Mouse (Mus musculus) gonadal fat pad, adult 2 months (tissue): ENCODE results near the gene Bax. TPM values are rescaled to one million over a fixed set of nuclear protein-coding genes. Genes with fewer than 3 reads are reported as not detected.
"Not testable (repeated sequence)": the region's sequence is repeated elsewhere in the genome, so short reads cannot be mapped to it uniquely, and the experiment has no call there.

Experiments used
- DNase-seq: peaks from one replicate; pipeline ENCODE4 v3.0.0-alpha.2; 2012; ENCODE audit warnings: low read depth
- polyA plus RNA-seq: library from polyadenylated mRNA; depleted of rRNA; stranded (reverse); fragments of >200 nt; gene quantifications from 2 replicates; pipeline ENCODE4 v1.2.3, GENCODE M21; 2012

Gene Bax
- polyA plus RNA-seq, 1 experiment, result 104 TPM

DNA sequence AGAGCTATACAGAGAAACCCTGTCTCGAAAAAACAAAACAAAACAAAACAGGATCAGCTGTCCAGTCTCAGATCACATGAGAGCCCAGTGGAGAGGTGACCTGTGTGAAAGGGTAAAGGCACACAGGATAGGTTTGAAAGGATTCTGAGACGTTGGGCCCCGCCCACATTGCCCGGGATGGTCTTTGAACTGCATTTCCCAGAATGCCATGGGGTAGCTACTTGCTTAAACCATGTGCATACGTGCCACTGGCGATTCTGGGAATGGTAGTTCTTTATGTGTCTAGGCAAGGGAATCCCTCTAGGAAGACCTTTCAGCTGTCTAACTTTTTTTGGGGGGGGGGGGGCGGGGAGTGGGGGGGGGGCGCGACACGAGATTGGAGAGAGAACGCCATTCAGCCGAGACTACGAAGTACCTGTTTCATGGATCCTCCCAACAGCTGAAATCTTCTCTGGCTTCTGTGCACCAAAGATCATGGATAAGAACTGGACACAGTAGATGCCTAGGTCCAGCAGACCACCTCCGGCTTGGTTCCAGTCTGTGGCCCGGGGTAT is 14.8 kb upstream of the Bax start, which contains the start of gene Tulp2:
Tulp2 (plus strand) TSS at position 504 of the 554 bp plus-strand sequence.
- no peak for DNase-seq

- DNase-seq, result not testable (repeated sequence)
Observed at GRCm38 (mm10) chr7:45480310-45480709, 13.6 kb upstream of the Bax start.

GRCm38 (mm10) chr7:45478774-45479173 is 12.1 kb upstream of the Bax start:
- no peak for DNase-seq

- no peak for DNase-seq
Observed at GRCm38 (mm10) chr7:45477003-45477402, 10.3 kb upstream of the Bax start.

GRCm38 (mm10) chr7:45476453-45476852 is 9.8 kb upstream of the Bax start:
- DNase-seq, result no peak

- no peak for DNase-seq
Observed at GRCm38 (mm10) chr7:45475291-45475969, 8.7 kb upstream of the Bax start.

DNA sequence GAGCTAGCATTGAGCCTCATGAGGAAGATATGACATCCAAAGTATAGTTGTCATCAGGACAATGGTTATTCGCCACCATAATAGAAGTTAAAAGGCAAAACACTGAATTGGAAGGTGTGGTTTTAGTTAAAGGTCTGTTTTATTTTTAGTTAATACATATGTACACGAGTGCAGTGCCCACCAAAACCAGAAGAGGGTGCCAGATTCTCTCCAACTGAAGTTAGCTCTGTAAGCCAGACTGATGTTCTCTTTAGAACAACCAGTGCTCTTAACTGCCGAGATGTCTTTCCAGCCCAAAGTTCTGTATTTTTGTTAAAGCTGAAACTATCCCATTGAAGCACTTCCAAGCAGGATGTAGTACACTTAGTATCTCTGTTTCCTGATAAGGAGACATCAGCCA is 4.2 kb upstream of the Bax start:
- no peak for DNase-seq

DNA sequence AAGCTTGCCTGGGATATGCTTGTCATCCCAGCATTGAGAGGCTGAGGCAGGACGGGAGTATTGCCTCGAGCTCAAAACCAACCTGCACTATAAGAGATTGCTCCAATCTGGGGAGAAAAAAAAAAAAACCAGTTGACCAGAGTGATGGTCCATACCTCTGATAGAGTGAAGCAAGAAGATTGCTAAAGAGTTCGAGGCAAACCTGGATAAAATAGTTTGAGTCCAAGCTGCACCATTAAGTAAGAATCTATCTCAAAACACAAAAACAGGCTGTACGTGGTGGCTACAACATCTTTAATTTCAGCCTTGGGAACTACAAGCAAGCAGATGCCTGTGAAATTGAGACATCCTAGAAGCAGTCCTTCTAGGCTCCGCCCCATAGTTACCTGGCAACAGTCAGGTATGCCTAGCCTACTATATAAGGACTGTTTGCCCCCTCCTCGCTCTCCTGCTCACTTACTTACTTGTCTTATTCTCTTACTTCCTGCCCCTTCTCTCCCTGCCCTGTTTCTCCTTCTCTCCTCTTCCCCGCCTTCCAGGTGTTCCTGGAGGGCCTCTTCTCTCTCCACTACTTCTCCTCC is 482 bp upstream of the Bax start:
- DNase-seq, result no peak

DNA sequence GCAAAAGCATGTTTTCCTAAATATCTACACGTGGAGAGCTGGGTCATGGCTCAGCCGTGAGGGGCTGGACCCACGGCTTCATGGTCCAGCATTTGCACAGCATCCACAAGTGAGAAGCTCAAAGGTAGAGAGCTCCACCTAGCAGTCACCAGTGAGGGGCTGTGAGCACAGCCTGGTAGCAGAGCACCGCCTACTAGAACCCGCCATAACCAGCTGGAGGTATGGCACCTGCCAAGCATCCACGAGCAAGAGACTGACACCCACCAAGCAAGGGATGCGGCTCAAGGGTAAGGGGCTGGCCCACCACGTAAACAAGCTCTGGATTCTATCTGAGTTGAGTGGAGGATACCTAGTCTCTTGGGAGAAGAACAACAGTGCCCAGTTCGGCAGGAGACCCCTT is 1.1 kb downstream of the Bax start:
- DNase-seq, result no peak

DNA sequence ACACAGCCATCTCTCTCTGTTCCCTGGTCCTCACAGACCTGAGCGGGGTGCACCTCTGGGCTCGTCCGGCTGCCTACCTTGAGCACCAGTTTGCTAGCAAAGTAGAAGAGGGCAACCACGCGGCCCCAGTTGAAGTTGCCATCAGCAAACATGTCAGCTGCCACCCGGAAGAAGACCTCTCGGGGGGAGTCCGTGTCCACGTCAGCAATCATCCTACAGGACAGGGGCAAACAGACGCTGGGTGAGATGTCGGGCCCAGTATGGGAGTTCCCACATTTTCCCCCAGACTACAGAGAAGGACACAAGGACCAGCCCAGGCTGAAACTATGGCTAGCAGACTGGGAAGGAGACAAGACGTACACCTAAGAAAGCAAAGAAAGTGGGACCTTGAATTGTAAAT is 1.6 kb downstream of the Bax start:
- no peak for DNase-seq

DNA sequence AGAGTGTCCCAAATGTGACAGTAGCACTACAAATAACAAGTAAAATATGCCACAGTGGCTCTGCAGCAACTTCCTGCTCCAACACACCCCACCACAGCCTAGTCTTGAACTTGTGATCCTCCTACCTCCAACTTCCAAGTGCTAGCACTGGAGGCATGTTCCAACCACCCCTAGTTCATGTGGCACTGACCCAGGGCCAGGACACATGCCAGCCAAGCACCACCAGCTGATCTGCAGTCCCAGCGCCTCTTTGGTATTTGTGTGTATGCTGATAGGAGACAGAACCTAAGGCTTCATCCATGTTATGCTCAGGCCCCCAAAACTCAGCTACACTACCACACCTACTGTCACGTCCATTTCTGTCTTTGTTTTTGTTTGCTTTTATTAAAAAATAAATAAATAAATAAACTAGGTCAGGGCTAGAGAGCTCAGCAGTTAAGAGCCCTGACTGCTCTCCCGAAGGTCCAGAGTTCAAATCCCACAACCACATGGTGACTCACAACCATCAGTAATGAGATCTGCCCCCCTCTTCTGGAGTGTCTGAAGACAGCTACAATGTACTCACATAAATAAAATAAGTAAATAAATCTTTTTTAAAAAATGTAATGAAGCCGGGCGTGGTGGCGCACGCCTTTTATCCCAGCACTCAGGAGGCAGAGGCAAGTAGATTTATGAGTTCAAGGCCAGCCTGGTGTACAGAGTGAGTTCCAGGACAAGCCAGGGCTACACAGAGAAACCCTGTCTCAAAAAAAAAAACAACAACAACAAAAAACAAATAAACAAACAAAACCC is 2.5 kb downstream of the Bax start:
- no peak for DNase-seq

- not testable (repeated sequence) for DNase-seq
Observed at GRCm38 (mm10) chr7:45462868-45463267, 3.8 kb downstream of the Bax start.

- no peak for DNase-seq
Observed at GRCm38 (mm10) chr7:45462325-45462724, 4.4 kb downstream of the Bax start.

GRCm38 (mm10) chr7:45461781-45462180 is 4.9 kb downstream of the Bax start:
- DNase-seq, result no peak

- DNase-seq, result no peak
Observed at GRCm38 (mm10) chr7:45461326-45461725, 5.4 kb downstream of the Bax start.

DNA sequence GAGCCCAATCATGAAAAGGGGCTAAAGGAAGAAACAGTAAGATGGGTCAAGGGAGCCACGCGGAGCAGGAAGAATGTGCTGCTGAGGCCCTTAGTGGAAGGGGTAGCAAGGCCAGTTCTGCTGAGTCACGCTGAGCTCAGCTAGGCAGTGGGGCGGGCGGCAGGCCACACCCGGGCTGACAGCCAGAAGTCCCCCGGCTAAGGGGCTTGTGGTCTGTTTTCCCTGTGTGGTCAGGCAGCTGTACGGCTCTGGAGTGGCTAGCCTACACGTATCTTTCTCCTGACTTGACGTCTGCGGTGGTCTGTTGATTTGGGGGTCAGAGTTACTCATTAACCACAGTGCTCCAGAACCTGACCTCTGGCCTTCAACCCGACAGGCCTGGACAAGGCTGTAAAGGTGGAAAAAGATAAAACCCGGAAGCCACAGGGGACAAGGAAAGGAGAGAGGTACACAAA is 5.8 kb downstream of the Bax start:
- DNase-seq, result no peak

DNA sequence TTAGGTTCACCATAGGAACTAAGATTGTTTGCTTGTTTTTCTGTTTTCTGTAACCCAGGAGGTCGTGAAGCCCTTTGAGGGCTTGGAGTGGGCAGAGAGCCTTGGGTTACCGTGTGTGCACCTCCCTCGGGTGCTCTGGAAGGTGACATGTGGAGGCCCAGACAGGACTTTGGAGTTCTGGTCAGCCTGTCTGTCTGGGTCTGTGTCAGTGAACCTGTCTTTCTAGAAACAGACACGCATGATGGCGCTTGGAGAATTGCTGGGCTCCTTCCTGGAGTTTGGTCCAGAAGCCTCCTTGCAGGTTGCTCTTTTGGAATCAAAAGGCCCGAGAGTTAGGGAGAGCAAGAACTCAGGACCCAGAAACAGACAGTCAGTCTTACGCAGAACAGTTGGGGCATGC is 6.3 kb downstream of the Bax start:
- no peak for DNase-seq

DNA sequence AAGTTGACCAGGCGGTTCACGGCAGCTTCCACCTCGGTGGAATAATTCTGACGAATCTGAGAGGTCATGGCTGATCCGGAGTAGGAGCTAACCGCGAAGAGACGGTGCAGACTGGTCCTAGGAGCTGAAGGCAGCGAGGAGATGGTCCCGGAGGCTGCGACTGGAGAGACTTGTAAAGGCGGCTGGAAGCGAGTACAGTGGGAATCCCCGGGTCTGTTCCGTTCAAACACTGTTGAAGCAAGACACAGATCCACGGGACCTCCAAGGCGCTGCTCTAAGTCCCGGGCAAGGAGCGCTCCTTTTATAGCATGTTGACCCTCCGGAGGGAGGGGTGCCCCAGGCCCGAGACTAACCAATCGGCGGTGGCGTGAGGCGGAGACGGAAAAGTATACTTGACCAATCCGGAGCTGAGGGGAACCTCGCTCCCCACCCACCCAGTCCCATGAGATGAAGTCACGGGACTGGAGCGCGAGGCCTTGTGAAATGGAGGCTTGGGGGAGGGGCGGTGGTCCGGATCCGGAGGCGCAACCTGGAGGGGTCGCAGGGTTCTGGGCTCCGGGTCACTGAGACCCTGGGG is 7.0 kb downstream of the Bax start, which contains the start of gene Ftl1:
Ftl1 (minus strand) TSS at position 321 of the 577 bp plus-strand sequence.
- DNase-seq, result not testable (repeated sequence)

GRCm38 (mm10) chr7:45458748-45459563 is 7.7 kb downstream of the Bax start:
- DNase-seq, result no peak

- DNase-seq, result no peak
Observed at GRCm38 (mm10) chr7:45457204-45458060, 9.3 kb downstream of the Bax start.
